Mouse (Mus musculus) adrenal gland, postnatal 36 days (tissue): ENCODE measurements at regions not wholly inside any gene's neighbourhood (a gene's known extent, or its start where the extent isn't known, plus 50 kb on each side); places are given as distances from the start of the nearest gene placed in this dataset.

Experiments
- DNase-seq, 2 experiments: peaks; one replicate each; pipeline ENCODE4 v3.0.0; 2021; ENCODE audit warnings: mixed read lengths in 1 of 2

- DNase-seq = no peak
Observed at GRCm38 (mm10) chr4:97377593-97378542, 194.9 kb upstream of the Gm10192 start.

GRCm38 (mm10) chr4:97360473-97360872 lies 177.5 kb upstream of the Gm10192 start:
- no peak for DNase-seq

GRCm38 (mm10) chr4:97357958-97358357 lies 175.0 kb upstream of the Gm10192 start:
- peak in 1 of 2 experiments; percentile 4 for DNase-seq

- DNase-seq = no peak
Observed at GRCm38 (mm10) chr4:97346799-97347198, 163.8 kb upstream of the Gm10192 start.

GRCm38 (mm10) chr4:97344335-97344734 lies 161.4 kb upstream of the Gm10192 start:
- DNase-seq = no peak

GRCm38 (mm10) chr4:97343378-97343777 lies 160.4 kb upstream of the Gm10192 start:
- DNase-seq = no peak
